Mouse (Mus musculus) heart, adult 9 months (tissue): ENCODE data around the gene Dab2ip.

Experiments used
- DNase-seq, 2 experiments: peaks; one replicate each; pipeline ENCODE4 v3.0.0; 2022; ENCODE audit warnings: low spot score in 2 of 2

Gene Dab2ip

DNA sequence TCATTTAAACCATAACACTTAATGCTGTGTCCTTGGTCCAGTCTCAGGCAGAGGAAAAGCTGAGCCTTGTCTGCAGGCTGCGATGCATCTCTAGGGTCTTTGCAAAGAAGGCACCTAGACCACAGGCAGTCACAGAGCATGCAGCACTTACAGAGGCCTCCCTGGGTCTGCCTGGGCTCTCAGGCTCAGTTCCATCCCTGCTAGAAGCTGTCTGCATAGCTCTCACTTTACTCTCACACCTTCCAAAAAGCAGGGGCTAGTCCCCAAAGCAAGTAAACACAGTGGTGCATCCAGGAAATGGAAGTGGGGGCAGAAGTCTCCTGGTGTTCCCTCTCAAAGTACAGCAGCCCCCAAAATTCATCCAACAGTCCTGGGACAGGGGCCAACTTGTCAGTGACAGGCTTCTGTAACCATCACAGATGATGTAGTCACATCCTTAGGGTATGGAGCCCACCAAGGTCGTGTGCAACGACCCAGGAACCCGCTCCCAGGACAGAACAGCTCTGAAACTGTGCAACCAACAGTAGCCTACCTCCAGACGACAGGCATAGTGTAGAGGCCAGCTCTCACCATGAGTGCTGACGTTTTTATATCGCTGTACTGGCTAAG is 192.6 kb downstream of the Dab2ip start:
- DNase-seq: no peak

GRCm38 (mm10) chr2:35751781-35752505 is 193.9 kb downstream of the Dab2ip start:
- no peak for DNase-seq

- peak in 1 of 2 experiments; percentile 45 for DNase-seq
These were observed 198.4 kb downstream of the Dab2ip start for GRCm38 (mm10) chr2:35756467-35756866.

- DNase-seq: no peak
These were observed 202.3 kb downstream of the Dab2ip start for GRCm38 (mm10) chr2:35760352-35760751.

DNA sequence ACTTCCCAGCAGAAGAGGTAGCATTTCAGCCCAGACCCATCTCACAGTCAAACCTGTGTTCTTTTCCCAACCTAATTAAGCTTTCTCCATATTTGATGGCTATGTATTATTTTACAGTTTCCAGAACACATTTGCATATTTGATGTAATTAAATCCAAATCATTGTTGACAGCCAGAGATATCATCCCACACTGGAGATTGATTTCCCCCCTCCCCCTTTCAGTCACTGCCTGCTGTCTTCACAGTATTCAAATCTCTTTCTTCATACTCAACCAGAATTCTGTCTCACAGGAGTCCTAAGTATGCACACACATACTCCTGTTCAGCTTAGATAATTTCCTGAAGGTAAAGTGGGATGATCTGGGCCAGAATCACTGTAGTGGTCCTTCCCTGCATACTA is 202.8 kb downstream of the Dab2ip start:
- no peak for DNase-seq

DNA sequence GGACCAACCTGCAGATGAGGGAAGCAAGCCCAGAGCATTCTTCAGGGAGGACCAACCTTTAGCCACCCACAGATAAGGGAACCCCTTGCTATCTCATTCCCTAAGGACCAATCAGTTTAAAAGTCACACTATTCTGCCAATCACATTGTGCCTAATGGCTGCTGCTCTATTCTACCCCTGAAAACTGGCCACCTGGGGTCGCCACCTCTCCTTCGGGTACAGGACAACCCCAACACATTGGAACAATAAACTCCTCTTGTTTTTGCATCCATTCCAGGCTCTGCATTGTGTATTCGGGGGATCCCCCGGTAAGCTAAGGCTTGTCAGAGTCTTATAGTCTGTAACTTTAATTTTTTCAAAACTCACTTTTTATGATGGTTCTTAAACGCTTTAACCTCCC is 203.4 kb downstream of the Dab2ip start:
- no peak for DNase-seq

GRCm38 (mm10) chr2:35763818-35764217 is 205.8 kb downstream of the Dab2ip start:
- no peak for DNase-seq

GRCm38 (mm10) chr2:35764328-35764727 is 206.3 kb downstream of the Dab2ip start:
- no peak for DNase-seq

- no peak for DNase-seq
These were observed 209.9 kb downstream of the Dab2ip start for GRCm38 (mm10) chr2:35767834-35768537.

DNA sequence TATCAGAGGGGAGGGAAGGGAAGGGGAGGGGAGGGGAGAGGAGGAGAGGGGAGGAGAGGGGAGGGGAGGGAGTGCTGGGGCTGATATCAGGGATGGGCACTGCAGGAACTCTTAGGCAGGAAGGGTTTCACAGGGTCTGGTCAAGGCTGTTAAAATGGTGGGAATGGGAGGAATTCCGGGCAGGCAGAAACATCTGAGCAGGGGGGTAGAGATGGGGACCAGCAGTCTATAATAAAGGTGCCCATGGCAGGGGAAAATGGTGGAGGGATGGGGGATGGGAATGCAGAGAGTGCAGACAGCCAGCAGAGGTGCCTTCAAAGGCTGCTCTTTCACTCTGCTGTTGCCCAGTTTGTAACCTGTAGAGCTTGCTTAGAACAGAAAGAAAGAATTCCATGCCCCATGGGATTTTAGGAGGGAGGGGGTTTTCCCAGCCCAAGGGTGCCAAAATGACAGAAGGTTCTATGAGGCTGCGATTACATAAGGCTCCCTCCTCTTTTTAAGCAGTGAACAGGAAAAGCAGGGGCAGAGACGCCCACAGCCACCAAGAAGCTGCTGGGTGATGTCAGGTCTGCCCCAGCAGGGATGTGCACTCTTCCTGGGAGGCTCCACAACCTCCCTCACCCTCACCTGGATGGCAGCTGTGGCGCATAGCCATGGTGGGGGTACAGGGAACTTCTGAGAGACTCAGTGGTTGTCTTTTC is 210.6 kb downstream of the Dab2ip start:
- peak in 1 of 2 experiments; percentile 10 for DNase-seq

GRCm38 (mm10) chr2:35769398-35769797 is 211.3 kb downstream of the Dab2ip start:
- no peak for DNase-seq

DNA sequence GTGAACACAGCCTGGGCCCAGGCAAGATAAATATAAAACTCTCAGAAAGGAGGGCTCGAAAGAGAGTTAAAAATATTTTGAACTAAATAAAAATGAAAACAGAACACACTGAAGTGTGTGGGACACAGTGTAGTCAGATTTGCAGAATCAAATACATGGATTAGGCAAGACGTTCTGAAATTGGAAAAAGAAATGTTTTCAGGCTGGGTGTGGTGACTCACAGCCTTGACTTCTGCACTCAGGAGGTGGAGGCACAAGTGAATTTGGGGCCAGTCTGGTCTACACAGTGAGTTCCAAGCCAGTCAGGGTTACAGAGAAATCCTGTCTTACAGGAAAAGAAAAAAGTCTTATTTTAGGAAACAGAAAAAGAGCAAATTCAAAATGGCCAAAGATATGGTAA is 212.5 kb downstream of the Dab2ip start:
- DNase-seq: no peak

DNA sequence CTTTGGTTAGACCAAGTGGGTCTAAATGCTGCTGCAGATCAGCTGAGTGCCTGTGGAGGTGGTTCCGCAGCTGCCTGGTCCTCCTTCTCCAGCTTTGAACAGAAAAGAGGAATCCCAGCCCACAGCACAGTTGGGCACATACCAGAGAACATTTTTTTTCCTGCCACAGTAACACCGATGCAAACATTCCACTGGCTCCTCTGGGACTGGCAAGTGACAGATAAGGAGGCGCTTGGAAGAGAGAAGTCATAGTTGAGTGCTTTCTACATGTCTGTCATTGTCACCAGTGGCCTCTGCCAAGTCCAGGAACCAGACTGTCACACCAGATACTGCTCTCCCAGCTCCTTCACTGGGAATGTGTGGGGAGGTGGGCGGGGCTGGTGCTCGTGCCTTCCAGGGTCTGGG is 217.6 kb downstream of the Dab2ip start:
- DNase-seq: peak; percentile 32 to 42

GRCm38 (mm10) chr2:35776935-35777334 is 218.9 kb downstream of the Dab2ip start:
- no peak for DNase-seq

GRCm38 (mm10) chr2:35779266-35779665 is 221.2 kb downstream of the Dab2ip start:
- DNase-seq: no peak
